Mouse (Mus musculus): Measurements from ENCODE around the gene Asrgl1. TPM values are rescaled to one million over a fixed set of nuclear protein-coding genes. Genes with fewer than 3 reads are reported as not detected.

The Asrgl1 gene
- polyA plus RNA-seq, 1 experiment, result 12.3 TPM

DNA sequence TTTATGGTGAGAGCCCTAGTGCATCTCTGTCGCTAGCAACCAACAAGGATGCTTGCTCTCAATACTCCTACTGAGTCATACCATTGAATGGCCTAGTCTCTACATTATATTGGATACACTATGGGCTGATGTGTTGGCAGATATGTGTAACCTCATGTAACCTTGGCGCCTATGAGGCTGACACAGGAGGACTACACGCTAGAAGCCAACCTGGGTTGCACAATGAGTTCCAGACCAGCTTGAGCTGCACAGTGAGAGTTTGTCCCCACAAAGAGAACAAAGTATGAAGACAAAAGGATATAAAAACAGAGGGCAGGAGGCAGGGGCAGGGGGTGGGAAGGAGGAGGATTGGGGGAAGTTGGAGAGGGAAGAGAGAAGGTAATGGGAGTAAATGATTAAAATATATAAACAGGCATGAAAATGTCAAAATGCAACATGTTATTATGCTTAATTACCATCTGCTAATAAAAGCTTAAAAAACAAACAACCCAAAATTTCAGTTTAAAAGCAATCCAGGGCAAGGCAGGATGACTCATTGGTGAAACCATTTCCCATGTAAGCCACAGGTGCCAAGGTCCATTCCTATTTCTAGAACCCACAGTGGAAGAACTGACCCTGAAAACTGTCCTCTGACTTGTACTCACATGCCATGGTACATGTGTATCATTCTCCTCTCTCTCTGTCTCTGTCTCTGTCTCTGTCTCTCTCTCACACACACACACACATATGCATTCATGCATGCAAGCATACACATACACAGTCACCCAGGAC is 15.6 kb downstream of the Asrgl1 start:
- DNase-seq (ENCODE audit: low read depth), result no peak

DNA sequence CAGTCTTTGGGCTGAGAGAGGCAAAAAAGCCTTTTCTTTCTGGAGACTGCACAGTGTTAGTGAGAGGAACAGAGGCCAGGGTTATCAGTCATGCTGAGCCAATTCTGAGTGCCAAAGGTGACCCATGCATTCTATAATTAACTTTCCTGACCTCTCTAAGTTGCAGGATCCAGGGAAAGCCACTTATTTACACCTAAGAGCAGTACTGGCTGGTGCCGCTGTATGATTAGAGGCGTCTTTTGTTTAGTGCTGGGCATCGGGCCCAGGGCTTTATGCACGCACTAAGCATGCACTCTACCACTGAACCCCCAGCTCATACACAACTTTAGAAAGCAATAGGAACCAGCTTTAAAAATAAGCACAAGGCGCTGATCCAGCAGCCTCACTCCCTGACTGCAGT is 18.2 kb downstream of the Asrgl1 start:
- DNase-seq (ENCODE audit: low read depth), result peak; percentile 89
- TF ChIP-seq POLR2A (IDR thresholded peaks at IDR 0.05; ENCODE audit: borderline replicate concordance, extremely low read depth, insufficient read depth, insufficient read length, poor library complexity, severe bottlenecking) (no peak), CTCF (IDR thresholded peaks at IDR 0.05; ENCODE audit: borderline replicate concordance, extremely low read depth, insufficient read depth, insufficient read length) (no peak)

More for the DNA sequence above, 15.6 kb downstream of the Asrgl1 start:
- TF ChIP-seq CTCF (IDR thresholded peaks at IDR 0.05; ENCODE audit: borderline replicate concordance, extremely low read depth, insufficient read depth, insufficient read length), result no peak
- TF ChIP-seq POLR2A (IDR thresholded peaks at IDR 0.05; ENCODE audit: borderline replicate concordance, extremely low read depth, insufficient read depth, insufficient read length, poor library complexity, severe bottlenecking), result no peak

DNA sequence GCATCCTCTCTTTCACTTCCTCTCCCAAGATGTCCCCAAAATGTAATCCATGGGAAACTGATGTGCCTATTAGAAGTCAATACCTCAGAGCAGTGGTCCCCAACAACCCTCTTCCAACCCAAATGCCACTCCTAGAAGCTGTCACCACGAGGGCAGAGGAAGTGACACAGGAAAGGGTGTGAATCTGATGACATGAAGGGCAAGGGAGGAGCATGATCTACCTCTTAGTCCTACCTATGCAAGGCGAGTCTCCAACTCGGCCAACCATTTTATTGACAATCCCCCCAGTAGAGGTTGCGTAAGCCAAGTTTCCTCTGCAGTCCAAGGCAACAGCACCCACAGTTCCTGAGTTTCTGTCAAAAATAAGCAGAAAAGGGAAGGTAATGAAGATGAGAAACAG is 19.2 kb downstream of the Asrgl1 start:
- TF ChIP-seq POLR2A (IDR thresholded peaks at IDR 0.05; ENCODE audit: borderline replicate concordance, extremely low read depth, insufficient read depth, insufficient read length, poor library complexity, severe bottlenecking) (no peak), CTCF (IDR thresholded peaks at IDR 0.05; ENCODE audit: borderline replicate concordance, extremely low read depth, insufficient read depth, insufficient read length) (no peak)
- DNase-seq (ENCODE audit: low read depth), result no peak

DNA sequence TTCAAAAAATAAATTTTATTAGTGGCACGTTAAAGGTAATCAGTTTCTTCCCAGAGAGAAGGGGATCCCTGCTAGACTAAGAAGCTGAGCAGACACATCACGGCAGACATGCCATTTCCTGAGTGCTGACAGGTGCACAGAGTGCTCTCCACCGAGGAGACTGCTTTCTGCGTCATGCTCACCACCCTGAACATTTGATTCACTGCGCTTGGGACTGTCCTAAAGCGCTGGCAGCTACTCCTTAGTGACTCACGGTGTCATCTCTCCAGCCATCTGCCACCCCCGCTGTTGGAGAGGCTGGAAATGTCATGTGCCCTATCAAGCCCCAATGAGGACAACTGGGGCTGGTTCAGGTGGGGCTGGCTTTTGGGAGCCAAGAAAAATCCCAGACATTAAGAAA is 23.4 kb downstream of the Asrgl1 start:
- DNase-seq (ENCODE audit: low read depth), result no peak
- TF ChIP-seq CTCF (IDR thresholded peaks at IDR 0.05; ENCODE audit: borderline replicate concordance, extremely low read depth, insufficient read depth, insufficient read length) (no peak), POLR2A (IDR thresholded peaks at IDR 0.05; ENCODE audit: borderline replicate concordance, extremely low read depth, insufficient read depth, insufficient read length, poor library complexity, severe bottlenecking) (no peak)

DNA sequence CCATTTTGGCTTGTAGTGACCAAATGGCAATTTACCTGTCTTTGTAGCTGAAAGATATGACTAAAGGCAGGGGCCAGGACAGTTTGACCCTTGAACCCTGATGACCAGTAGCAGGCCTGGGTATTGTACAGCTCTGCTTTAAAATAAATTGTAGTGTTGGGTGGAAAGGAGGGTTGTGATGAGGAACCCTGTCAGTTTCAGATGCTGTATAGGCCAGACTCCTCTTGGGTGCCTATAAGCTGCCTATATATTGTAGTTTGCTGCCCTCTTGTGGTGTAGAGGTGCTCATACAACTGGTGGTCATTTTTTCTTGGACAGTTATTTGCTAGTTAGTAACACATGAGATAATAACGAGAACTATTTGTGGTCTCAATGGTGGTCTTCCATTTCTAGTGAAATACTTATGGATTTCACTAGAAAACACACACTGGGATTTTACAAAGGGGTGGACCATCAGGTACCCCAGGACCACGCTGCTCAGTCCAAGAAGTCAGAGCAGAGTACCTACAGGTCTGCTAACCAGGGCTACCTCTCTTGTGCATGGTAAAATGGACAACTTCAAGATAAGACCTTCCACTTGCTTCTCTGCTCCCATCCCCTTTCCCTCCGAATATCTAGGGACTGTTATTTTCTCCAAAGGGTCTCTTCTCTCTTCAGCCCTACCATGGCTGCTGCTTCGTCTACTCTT is 25.1 kb downstream of the Asrgl1 start:
- TF ChIP-seq POLR2A (IDR thresholded peaks at IDR 0.05; ENCODE audit: borderline replicate concordance, extremely low read depth, insufficient read depth, insufficient read length, poor library complexity, severe bottlenecking) (no peak), CTCF (IDR thresholded peaks at IDR 0.05; ENCODE audit: borderline replicate concordance, extremely low read depth, insufficient read depth, insufficient read length) (peak; percentile 75; the same call in 1 of the 2 replicates)
- peak; percentile 86 for DNase-seq (ENCODE audit: low read depth)

DNA sequence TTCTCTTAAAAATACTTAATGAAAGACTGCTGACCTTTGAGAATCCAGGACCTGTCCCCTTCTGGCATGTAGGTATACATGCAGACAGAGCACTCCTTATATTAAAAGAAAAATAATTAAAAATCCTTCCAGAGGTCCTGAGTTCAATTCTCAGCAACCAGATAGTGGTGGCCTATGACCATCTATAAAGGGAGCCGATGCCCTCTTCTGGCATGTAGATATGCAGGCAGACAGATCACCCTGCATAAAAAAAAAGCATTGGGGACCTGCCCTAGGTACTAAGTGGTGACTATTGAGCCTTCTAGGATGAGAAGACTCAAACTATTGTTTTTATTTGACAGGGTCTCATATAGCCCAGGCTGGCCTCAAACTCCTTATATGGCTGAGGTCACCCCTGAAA is 26.9 kb downstream of the Asrgl1 start:
- DNase-seq (ENCODE audit: low read depth), result no peak
- no peak for TF ChIP-seq POLR2A (IDR thresholded peaks at IDR 0.05; ENCODE audit: borderline replicate concordance, extremely low read depth, insufficient read depth, insufficient read length, poor library complexity, severe bottlenecking)
- no peak for TF ChIP-seq CTCF (IDR thresholded peaks at IDR 0.05; ENCODE audit: borderline replicate concordance, extremely low read depth, insufficient read depth, insufficient read length)

DNA sequence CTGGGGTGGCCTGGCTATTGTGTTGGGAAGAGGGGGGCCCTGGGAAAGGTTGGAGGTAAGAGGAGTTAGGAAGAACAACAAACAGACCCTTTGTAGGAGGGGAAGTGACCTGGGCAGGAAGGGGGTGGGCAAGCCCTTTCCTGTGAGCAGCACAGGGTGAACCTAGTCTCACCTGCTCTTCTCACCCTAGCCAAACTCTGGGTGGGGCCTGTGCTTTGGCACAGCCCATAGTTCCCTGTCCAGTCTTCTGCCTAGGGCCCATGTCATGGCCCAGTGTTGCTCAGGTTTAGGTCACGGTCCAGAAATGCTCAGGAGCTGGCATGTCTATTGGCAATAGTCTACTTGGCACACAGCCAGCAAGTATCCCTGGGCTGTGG is 28.1 kb downstream of the Asrgl1 start:
- TF ChIP-seq CTCF (IDR thresholded peaks at IDR 0.05; ENCODE audit: borderline replicate concordance, extremely low read depth, insufficient read depth, insufficient read length) (no peak), POLR2A (IDR thresholded peaks at IDR 0.05; ENCODE audit: borderline replicate concordance, extremely low read depth, insufficient read depth, insufficient read length, poor library complexity, severe bottlenecking) (no peak)
- no peak for DNase-seq (ENCODE audit: low read depth)

DNA sequence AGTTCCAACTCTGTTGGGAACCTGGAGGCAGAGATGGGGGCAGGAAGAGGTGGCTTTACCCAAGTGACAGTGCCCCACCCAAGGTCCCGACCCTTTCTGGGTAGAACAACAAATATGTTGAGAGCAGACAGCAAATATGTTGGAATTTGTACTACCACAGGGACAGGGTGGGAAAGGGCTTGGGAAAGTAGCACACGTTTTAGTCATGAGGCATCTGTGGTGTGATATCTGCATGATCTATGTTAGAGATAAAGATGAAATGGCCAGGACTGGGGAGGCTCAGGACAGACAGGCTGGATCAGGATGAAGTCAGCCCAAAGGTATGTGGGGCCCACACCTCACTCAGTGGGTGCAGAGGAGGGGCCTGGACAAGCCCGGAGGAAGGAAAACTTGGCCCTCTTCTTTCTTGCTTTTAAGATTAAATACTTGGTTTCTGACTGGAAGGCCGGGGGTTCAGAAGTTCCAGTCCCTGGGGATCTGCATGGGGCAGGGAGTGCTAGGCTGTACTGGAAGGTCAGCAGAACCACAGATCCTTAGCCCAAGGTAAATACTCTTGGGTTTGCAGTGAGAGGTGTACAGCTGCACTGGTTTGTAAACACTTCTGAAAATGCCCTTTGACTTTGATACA is 28.6 kb downstream of the Asrgl1 start:
- TF ChIP-seq CTCF (IDR thresholded peaks at IDR 0.05; ENCODE audit: borderline replicate concordance, extremely low read depth, insufficient read depth, insufficient read length) (no peak), POLR2A (IDR thresholded peaks at IDR 0.05; ENCODE audit: borderline replicate concordance, extremely low read depth, insufficient read depth, insufficient read length, poor library complexity, severe bottlenecking) (no peak)

DNA sequence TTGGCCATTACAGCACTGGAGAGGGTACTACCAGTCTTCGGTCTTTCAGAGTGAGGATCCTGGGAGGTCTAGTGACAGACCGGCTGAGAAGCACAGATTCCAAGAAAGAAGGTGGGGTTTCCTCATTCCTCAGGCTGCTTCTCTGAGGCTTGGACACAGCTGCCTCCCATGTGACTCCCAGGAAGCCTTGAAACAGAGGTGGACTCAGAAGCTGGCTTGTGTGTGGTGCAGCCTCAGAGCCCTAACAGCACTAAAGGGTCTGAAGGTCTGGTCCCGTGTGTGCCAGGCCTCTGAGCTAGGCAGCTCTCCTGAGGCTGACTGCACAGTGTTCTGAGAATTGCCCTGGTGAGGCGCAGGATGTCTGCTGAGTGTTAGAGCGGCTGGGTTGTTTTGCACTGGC is 29.3 kb downstream of the Asrgl1 start:
- DNase-seq (ENCODE audit: low read depth), result no peak
- TF ChIP-seq CTCF (IDR thresholded peaks at IDR 0.05; ENCODE audit: borderline replicate concordance, extremely low read depth, insufficient read depth, insufficient read length), result no peak
- TF ChIP-seq POLR2A (IDR thresholded peaks at IDR 0.05; ENCODE audit: borderline replicate concordance, extremely low read depth, insufficient read depth, insufficient read length, poor library complexity, severe bottlenecking), result no peak

More for the DNA sequence above, 28.6 kb downstream of the Asrgl1 start:
- DNase-seq (ENCODE audit: low read depth), result no peak

DNA sequence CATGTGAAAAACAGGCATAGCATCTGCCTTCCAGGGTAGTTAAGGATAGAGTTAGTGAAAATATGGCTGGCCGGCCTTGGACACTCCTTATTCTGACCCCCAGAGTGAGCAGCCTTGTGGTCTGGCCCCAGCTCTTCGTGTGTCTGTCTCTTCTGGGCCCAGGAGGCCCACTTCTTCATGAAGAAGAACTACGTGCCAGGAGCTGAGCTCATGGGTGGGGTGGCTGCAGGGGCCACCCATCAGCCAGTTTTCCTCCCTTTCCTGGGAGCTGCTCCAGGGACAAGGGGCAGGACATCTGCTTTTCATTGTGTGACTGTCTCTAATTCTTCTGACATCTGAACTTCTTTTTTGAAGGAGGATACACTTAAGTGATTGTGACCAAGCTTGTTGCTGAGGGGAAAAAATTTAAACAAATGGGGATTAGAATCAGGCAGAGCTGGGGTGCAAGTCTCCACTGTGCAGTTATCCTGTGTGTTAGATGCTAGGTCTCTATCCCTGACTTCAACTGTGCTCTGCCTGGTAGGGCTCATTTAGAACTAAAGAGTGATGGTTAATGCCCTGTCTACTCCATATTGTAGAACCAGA is 30.2 kb downstream of the Asrgl1 start:
- DNase-seq (ENCODE audit: low read depth), result no peak
- TF ChIP-seq CTCF (IDR thresholded peaks at IDR 0.05; ENCODE audit: borderline replicate concordance, extremely low read depth, insufficient read depth, insufficient read length) (no peak), POLR2A (IDR thresholded peaks at IDR 0.05; ENCODE audit: borderline replicate concordance, extremely low read depth, insufficient read depth, insufficient read length, poor library complexity, severe bottlenecking) (no peak)

DNA sequence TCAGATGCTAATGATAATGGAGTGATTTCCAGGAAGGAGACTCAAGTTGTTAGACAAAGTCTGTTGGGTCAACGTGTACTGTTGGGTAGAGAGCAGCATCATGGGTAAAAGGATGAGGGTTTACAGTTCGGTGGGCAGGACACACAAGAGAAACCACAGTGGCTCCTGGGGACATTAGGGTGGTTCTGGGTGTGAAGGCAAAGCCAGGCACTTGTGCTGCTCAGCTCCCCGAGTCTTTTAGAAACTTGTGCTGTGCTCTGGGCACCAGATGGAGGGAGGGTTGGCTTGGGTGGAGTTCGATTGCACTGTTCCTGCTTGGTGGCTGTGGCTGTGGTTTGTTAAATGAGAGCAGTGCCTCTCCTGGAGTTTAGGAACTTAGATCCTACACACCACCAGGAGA is 31.4 kb downstream of the Asrgl1 start:
- DNase-seq (ENCODE audit: low read depth), result no peak

More for the DNA sequence above, 31.4 kb downstream of the Asrgl1 start:
- TF ChIP-seq CTCF (IDR thresholded peaks at IDR 0.05; ENCODE audit: borderline replicate concordance, extremely low read depth, insufficient read depth, insufficient read length) (no peak), POLR2A (IDR thresholded peaks at IDR 0.05; ENCODE audit: borderline replicate concordance, extremely low read depth, insufficient read depth, insufficient read length, poor library complexity, severe bottlenecking) (no peak)

Data from brain, embryonic 14.5 days (tissue).